Mouse (Mus musculus): ENCODE measurements around the gene Tle2.

- TF ChIP-seq EP300 (IDR thresholded peaks at IDR 0.05; ENCODE audit: low read depth) (no peak), CTCF (IDR thresholded peaks at IDR 0.05; ENCODE audit: low read depth) (no peak)
Observed at GRCm38 (mm10) chr10:81597137-81597950, 23.0 kb downstream of the Tle2 start.

Measured in liver, postnatal 0 days (tissue).